Mouse (Mus musculus): ENCODE measurements around the gene Mmrn2.

- TF ChIP-seq CTCF (IDR thresholded peaks at IDR 0.05; ENCODE audit: insufficient read depth, low read depth, low read length) = no peak
- TF ChIP-seq POLR2A (IDR thresholded peaks at IDR 0.05; ENCODE audit: insufficient read depth, low read depth, low read length) = no peak
These were observed 33.3 kb upstream of the Mmrn2 start for GRCm38 (mm10) chr14:34341993-34342392.

Measured in olfactory bulb, adult 2 months (tissue).